Mouse (Mus musculus) megakaryocyte-erythroid progenitor cell, adult 5-6 weeks (primary cell): Measurements from ENCODE around the gene Clcn3. TPM values are rescaled to one million over a fixed set of nuclear protein-coding genes. Genes with fewer than 3 reads are reported as not detected.
A peak's percentile ranks its signal among the peaks of the same experiment; 100 is the strongest.

ENCODE experiments used
- ATAC-seq: replicated peaks from 2 replicates; pipeline ENCODE4 v1.8.0; 2016; ENCODE audit warnings: mild to moderate bottlenecking, inconsistent platforms; ENCODE audit not compliant: severe bottlenecking, poor library complexity, low FRiP score, low TSS enrichment
- total RNA-seq, 2 experiments: library from RNA; stranded (forward) in 1 of 2; stranded (reverse) in 1 of 2; fragments of 200-1000, 215-1000 nt in 1 of 2; fragments of >200 nt in 1 of 2; fragmentation: Nextera tagmentation in 1 of 2; gene quantifications; 2 replicates each; pipeline ENCODE4 v1.2.3; 2014 to 2017

Gene Clcn3
- total RNA-seq, 2 experiments from 2014 or later, result 47.2 to 66.9 TPM

GRCm38 (mm10) chr8:60954281-60955014, 28.7 kb downstream of the Clcn3 start:
- ATAC-seq, result peak; percentile 93

- ATAC-seq, result no peak
These were observed 30.3 kb downstream of the Clcn3 start for GRCm38 (mm10) chr8:60952803-60953202.

- ATAC-seq, result no peak
These were observed 31.3 kb downstream of the Clcn3 start for GRCm38 (mm10) chr8:60951757-60952156.

GRCm38 (mm10) chr8:60951271-60951670, 31.8 kb downstream of the Clcn3 start:
- ATAC-seq, result no peak

GRCm38 (mm10) chr8:60949859-60950258, 33.2 kb downstream of the Clcn3 start:
- peak; percentile 20; the same call in 1 of the 2 replicates for ATAC-seq

GRCm38 (mm10) chr8:60947503-60947902, 35.6 kb downstream of the Clcn3 start:
- ATAC-seq, result no peak

GRCm38 (mm10) chr8:60942867-60943266, 40.2 kb downstream of the Clcn3 start:
- no peak for ATAC-seq

GRCm38 (mm10) chr8:60938717-60939424, 44.2 kb downstream of the Clcn3 start:
- ATAC-seq, result peak; percentile 84

GRCm38 (mm10) chr8:60933617-60934016, 49.5 kb downstream of the Clcn3 start:
- ATAC-seq, result no peak

GRCm38 (mm10) chr8:60920176-60920575, 62.9 kb downstream of the Clcn3 start:
- no peak for ATAC-seq

GRCm38 (mm10) chr8:60919069-60919468, 64.0 kb downstream of the Clcn3 start:
- ATAC-seq, result no peak

GRCm38 (mm10) chr8:60912554-60912953, 70.5 kb downstream of the Clcn3 start:
- ATAC-seq, result no peak

GRCm38 (mm10) chr8:60912081-60912480, 71.0 kb downstream of the Clcn3 start:
- no peak for ATAC-seq

- no peak for ATAC-seq
These were observed 83.0 kb downstream of the Clcn3 start for GRCm38 (mm10) chr8:60900147-60900546.

GRCm38 (mm10) chr8:60895878-60896277, 87.2 kb downstream of the Clcn3 start:
- ATAC-seq, result peak; percentile 94

GRCm38 (mm10) chr8:60891757-60892156, 91.3 kb downstream of the Clcn3 start:
- no peak for ATAC-seq

GRCm38 (mm10) chr8:60890520-60890874, 92.6 kb downstream of the Clcn3 start:
- no peak for ATAC-seq

- ATAC-seq, result peak; percentile 98
These were observed 93.1 kb downstream of the Clcn3 start, which contains the start of gene Hpf1 for GRCm38 (mm10) chr8:60889843-60890519. Gene Hpf1, plus strand, starts transcription at chr8:60890418.

- ATAC-seq, result no peak
These were observed 93.8 kb downstream of the Clcn3 start for GRCm38 (mm10) chr8:60889131-60889842.

- no peak for ATAC-seq
These were observed 96.4 kb downstream of the Clcn3 start for GRCm38 (mm10) chr8:60886736-60887135.
